Mouse (Mus musculus) bone marrow macrophage, adult 2 months (primary cell): ENCODE results near the gene Zbtb48.

ENCODE experiments used
- CTCF ChIP-seq: IDR thresholded peaks from 2 replicates; pipeline ENCODE4 v1.5.1; 2012; ENCODE audit warnings: low read depth, mild to moderate bottlenecking, low read length, moderate library complexity
- POLR2A ChIP-seq: IDR thresholded peaks from 2 replicates; pipeline ENCODE4 v1.6.1; 2012; ENCODE audit warnings: mild to moderate bottlenecking, low read depth, low read length, borderline replicate concordance

DNA sequence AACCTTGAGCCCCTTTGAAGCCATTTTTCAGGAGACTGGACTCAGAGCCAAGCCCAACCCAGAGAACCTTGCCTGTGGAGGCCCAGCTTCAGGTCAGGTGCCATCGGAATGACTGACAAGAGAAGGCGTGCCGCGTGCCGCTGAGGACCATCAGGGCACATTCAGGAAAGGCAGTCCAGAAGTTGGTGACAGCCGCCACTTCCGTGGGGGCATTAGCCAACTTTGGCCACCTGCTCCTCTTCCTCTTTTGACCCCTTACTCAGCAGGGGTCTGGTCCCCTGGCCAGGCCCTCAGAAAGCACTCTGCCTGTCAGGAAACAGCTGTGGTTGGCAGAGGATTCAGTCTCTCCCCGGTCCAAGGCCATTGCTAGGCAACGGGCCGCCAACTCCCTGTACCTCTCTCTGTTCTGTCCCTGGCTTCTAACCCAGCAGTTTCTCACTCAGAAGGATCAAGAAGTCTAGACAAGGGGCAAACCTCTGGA lies 44.7 kb upstream of the Zbtb48 start, which contains the start of gene Plekhg5:
- TF ChIP-seq CTCF, result no peak
- no peak for TF ChIP-seq POLR2A
